Mouse (Mus musculus): ENCODE results near the gene Ccdc17. TPM values are rescaled to one million over a fixed set of nuclear protein-coding genes. Genes with fewer than 3 reads are reported as not detected.

The Ccdc17 gene
- total RNA-seq (2021): 1 to 10 TPM; 3.0 to 4.3 TPM
- long read RNA-seq, experiment 1, partial matches to known transcripts: 1 of 4 reads
- long read RNA-seq, experiment 1, other reads (novel, unspliced or antisense): 3 of 4 reads
- long read RNA-seq, experiment 2, partial matches to known transcripts: 0 of 3 reads
- long read RNA-seq, experiment 2, other reads (novel, unspliced or antisense): 3 of 3 reads

GRCm38 (mm10) chr4:116596379-116596778 is at the start of gene Ccdc17:
Gene Ccdc17, plus strand, starts transcription at chr4:116596654.
- intact Hi-C loops (cut with DNase I): no loop called here
- DNase-seq: no peak

- DNase-seq: no peak
- intact Hi-C loops (cut with DNase I): no loop called here
These were observed 46.0 kb upstream of the Ccdc17 start for GRCm38 (mm10) chr4:116550432-116550831.

- no peak for DNase-seq
- intact Hi-C loops (cut with DNase I): no loop called here
These were observed 43.4 kb upstream of the Ccdc17 start for GRCm38 (mm10) chr4:116553035-116553434.

GRCm38 (mm10) chr4:116555413-116556300 is 40.8 kb upstream of the Ccdc17 start, which contains the start of gene Tmem69:
Gene Tmem69, minus strand, starts transcription at chr4:116555936.
- intact Hi-C loops (cut with DNase I): loop anchor here (5.0 kb wide), 1 partner anchor 132 kb away; the partner anchor contains the start of gene Prdx1
- DNase-seq: peak; percentile 64 to 85

GRCm38 (mm10) chr4:116556561-116557305 is 39.7 kb upstream of the Ccdc17 start:
- DNase-seq: peak; percentile 92 to 94
- intact Hi-C loops (cut with DNase I): loop anchor here (5.0 kb wide), 1 partner anchor 131 kb away; the partner anchor contains the start of gene Prdx1

DNA sequence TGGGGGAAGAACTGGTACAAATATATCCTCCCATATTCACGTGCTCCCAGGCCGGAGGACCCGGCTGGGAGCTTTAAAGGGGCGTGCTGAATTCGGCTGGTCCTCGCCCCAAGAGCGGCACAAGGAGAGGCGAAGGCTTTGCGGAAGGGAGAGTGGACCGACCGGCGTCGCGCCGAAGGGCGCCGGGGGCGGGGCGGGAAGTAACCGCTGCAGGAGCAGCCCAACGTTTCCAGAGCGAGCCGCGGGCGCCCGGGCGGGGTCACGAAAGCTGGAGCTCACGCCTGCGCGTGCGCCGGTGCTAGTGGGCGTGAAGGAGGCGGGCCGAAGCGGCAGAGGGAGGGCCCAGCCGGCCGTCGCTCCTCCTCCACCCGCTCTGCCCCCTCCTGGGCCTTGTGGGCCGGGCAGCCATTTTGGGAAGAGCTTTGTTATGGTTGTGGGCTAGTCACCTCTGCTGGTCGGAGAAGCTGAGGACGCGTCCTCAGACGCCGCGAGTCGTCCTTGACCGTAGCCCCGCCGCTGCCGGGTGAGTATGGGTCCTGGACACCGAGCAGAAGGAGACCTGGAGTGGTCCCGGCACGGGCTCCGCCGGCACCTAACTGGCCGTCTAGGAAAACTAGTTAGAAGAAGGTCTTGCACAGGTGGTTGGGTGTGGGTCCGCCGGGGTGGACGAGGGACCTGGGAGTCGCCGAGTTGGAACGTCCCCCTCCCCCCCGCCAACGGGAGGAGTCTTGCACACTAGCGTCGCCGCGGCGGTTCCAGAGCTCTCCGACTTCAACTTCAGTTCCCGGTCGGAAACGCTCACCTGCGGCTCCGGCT is 38.9 kb upstream of the Ccdc17 start, which contains the start of gene Gpbp1l1:
Gene Gpbp1l1, plus strand, starts transcription at position 353 of the 816 bp plus-strand sequence.
- DNase-seq: peak; percentile 98 to 99
- intact Hi-C loops (cut with DNase I): loop anchor here (5.0 kb wide), 1 partner anchor 130 kb away; the partner anchor contains the start of gene Prdx1

DNA sequence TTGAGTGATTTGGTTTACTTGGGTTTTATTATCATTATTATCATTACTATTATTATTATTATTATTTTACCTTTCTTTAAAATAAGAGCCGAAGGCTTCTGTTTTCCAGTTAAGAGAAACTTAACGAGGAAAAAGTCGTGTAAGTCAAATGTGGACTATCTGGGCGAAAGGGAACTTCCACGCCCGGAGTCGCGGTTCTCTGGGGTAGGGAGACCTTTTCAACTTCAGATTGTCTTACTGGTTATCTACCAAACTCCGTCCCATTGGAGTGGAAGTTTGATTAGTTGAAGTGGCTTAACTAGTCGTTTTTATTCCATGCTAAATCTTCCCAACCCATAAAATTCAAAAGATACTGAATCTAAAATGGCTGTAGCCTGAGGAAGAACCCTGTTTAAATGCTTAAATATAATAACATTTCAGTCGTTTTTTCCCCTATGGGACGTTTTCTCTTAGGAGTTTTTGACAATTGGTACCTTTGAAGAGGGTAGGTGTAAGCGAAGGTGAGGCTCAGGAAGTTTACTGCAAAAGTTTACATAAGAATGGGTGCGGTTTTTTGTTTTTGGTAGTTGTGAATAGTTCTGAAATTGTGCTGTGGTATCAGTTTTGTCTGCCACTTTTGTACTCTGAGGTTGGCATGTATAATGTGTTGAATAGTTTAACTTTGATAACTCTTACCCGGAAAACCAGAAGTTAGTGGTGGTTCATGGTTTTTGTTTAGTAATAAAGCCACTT is 38.1 kb upstream of the Ccdc17 start:
- no peak for DNase-seq
- intact Hi-C loops (cut with DNase I): loop anchor here (5.0 kb wide), 1 partner anchor 129 kb away; the partner anchor contains the start of gene Prdx1

- intact Hi-C loops (cut with DNase I): no loop called here
- DNase-seq: no peak
These were observed 661 bp upstream of the Ccdc17 start for GRCm38 (mm10) chr4:116595793-116596192.

DNA sequence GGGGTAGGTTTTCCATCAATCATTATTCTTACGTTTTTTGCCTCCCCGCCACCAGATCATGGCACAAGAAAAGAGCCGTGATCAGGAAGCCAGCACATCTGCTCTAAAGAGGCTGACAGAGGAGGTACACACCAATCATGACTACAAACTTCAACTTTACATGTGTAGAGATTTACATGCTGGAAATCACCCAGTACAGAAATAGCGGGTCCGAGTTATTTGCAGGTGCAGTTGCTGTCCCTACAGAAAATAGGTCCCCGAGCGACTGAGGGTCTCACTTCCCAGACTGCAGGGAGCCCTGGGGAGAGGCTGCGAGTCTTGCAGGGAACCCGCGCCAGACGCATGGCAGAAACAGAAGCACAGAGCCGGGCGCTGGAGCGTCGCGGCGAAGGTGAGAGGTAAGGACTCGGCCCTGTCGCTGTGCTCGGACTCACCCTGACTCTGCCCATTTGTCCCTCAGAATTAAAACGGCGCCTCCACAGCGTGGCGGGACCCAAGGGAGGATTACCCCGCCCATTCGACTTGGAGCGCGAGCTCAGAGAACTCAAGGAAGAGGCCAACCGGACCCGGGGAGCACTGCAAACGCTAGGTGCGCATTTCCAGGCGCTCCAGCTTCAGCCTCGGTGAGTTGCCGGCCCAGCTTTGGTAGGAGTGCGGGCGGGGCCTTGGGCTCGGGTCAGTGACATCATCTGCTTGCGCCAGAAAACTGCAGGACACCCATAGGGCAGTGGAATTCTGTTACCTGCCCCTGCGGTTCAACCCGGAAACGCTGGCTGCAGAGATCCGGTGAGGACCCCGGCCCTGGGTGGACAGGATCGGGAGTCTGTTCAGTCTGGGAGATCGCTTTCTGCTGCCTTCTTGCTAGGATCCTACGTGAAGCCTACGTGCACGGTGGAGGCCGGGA is 776 bp downstream of the Ccdc17 start:
- DNase-seq: peak; percentile 82 to 89
- intact Hi-C loops (cut with DNase I): no loop called here

- intact Hi-C loops (cut with DNase I): no loop called here
- DNase-seq: no peak
These were observed 16.2 kb downstream of the Ccdc17 start for GRCm38 (mm10) chr4:116612621-116613020.

GRCm38 (mm10) chr4:116615237-116615636 is 18.8 kb downstream of the Ccdc17 start:
- intact Hi-C loops (cut with DNase I): no loop called here
- DNase-seq: no peak

GRCm38 (mm10) chr4:116624831-116625230 is 28.4 kb downstream of the Ccdc17 start:
- DNase-seq: no peak
- intact Hi-C loops (cut with DNase I): no loop called here

- intact Hi-C loops (cut with DNase I): no loop called here
- peak; percentile 81 to 85 for DNase-seq
These were observed 30.4 kb downstream of the Ccdc17 start for GRCm38 (mm10) chr4:116626658-116627358.

DNA sequence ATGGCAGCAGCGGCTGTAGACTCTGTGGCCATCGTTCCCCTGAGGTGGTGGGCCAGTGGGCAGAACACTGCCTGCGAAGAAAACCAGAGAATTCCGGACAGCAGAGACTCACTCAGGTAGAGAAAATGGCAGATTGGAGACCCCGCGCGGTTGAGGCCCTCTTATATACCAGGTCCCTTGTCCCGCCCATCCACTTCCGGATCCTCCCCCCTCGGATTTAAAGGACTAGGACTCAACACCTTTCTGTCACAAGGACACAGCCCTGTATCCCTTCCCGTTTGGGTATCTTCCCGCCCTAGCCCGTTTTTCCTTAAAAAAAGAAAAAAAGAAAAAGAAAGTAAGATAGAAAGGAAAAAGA is 30.9 kb downstream of the Ccdc17 start:
- intact Hi-C loops (cut with DNase I): no loop called here

GRCm38 (mm10) chr4:116627722-116628662 is 31.5 kb downstream of the Ccdc17 start, which contains the start of gene Nasp:
Gene Nasp, minus strand, starts transcription at chr4:116627941.
- peak; percentile 75 to 83 for DNase-seq
- intact Hi-C loops (cut with DNase I): no loop called here

More for the DNA sequence above, 30.9 kb downstream of the Ccdc17 start:
- DNase-seq: peak; percentile 89 to 93

DNA sequence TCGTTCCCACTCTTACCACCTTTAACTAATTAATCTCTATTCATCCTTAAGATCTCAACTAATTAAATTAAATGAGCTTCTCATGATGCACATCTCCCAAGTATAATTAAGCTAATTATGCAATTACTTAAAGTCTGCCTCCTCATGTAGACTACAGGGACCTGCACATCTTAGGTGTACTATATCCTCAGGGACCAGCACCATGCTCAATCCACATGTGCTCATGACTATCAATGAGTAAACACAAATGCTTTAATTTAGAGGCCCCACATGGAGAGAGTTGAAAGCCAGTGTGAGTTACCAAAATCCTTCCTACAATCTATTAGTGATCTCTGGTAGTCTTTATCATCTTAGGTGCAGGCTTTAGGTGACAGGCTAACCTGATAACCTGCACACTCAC is 38.7 kb downstream of the Ccdc17 start:
- intact Hi-C loops (cut with DNase I): no loop called here
- DNase-seq: no peak
